Mouse (Mus musculus): ENCODE data around the gene Trpc5.

DNA sequence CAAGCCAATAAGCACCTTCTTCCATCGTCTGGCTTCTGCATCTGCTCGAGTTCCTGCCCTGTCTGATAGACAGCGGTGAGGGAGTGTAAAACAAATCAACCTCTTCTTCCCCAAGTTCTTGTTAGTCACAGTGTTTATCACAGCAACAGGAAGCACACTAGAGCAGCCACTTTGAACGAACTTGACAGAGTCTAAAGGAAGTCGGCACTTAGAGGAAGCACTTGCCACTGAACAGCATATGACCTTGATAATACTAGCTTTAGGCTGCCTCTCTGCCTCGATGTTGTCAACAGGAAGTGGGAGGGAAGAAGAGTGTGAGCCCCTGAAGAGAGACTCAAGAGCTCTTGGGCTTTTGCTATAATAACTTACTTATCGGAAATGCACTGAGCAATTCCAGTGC, 161.9 kb downstream of the Trpc5 start:
- TF ChIP-seq CTCF (IDR thresholded peaks at IDR 0.05; ENCODE audit: borderline replicate concordance, insufficient read depth, low read length) (no peak), POLR2A (IDR thresholded peaks at IDR 0.05; ENCODE audit: low read depth, low read length) (no peak)
